Mouse (Mus musculus): ENCODE measurements around the gene Olfr574.

GRCm38 (mm10) chr7:102974399-102974798 lies 26.1 kb downstream of the Olfr574 start:
- TF ChIP-seq CTCF (IDR thresholded peaks at IDR 0.05; ENCODE audit: control insufficient read depth, insufficient read depth, insufficient replicate concordance, low read depth, low read length): no peak
- TF ChIP-seq POLR2A (IDR thresholded peaks at IDR 0.05; ENCODE audit: control insufficient read depth, low read depth, low read length): no peak

All from testis, adult 2 months (tissue).